Mouse (Mus musculus) adrenal gland (tissue): ENCODE measurements around the gene Ptchd1.

Experiments used
- intact Hi-C: fragments of 180-260 bp; cut with DNase I; formaldehyde crosslinking; loops from one replicate; pipeline ENCODE4 v1.15.1; 2025
- long read RNA-seq, 2 experiments: library from polyadenylated mRNA; unstranded; transcript quantifications; one replicate each; pipeline ENCODE4 v2.0.0; 2020; ENCODE audit warnings: borderline replicate concordance in 1 of 2; ENCODE audit not compliant: insufficient replicate concordance in 1 of 2

The Ptchd1 gene
- long read RNA-seq, experiment 1 = 0 reads
- long read RNA-seq, experiment 2 = 0 reads

DNA sequence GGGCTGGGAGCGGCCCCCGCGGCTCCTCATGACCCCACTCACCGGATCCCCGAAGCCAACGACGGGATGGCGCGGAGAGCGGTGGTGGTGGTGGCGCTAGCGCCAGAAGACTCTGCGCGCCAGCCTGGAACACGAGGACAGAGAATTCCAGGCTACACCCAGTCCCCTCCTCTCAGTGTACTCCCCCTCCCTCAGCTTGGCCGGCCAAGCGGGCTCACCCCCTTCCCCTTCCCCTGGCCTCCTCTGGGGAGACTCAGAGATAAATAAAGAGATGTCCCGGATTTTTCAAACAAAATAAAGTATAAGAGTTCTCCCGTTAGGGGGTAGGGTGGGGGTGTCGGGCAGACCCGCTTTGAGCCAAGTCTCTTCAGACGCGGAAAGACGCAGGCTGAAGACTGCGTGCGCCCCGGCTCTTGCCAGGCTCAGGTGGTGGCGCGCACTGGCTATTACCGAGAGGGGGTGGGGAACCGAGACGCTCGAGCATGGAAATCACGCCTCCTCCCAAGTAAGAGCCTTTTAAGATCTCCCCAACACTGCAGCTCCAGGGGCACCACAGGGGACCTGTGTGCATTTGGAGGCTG lies at the start of gene Ptchd1:
Gene Ptchd1 (minus strand): TSS at position 114 of the 581 bp plus-strand sequence.
- intact Hi-C loops = no loop called here

DNA sequence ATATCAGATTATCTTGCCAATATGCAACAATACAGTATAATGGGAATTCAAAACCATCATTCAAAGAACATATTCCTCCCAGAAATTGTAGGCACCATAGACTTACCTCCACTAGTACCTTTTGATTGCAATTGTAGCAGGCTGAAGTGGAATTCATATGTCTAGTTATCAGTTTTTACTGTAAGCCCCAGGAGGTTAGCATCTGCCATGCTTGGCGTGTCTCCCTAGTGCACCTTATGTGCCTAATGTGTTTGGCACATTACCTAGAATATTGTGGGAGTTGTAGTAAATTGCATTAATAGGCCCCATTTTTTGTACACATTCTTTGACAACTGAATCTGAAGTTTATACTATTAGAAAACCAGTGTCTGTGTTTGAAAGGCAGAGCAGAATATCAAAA lies 34.4 kb upstream of the Ptchd1 start:
- intact Hi-C loops = no loop called here

DNA sequence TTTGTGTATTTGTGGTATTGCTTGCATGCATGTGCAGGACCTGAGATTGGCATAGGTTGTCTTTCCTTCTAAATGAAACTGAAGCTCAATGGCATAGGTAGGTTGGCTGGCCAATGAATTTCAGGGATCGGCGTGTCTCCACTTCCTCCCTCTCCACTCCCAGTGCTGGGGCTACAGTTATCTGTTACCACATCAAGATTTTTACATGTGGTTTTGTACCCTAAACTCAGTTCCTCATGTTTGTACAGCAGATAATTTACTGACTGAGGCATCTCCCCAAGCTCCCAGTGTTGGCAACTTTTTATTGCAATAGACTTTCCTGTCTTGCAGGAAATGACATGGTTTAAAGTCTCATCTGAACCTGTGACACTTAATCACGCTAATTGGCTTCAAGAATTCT lies 22.4 kb upstream of the Ptchd1 start:
- intact Hi-C loops = no loop called here

DNA sequence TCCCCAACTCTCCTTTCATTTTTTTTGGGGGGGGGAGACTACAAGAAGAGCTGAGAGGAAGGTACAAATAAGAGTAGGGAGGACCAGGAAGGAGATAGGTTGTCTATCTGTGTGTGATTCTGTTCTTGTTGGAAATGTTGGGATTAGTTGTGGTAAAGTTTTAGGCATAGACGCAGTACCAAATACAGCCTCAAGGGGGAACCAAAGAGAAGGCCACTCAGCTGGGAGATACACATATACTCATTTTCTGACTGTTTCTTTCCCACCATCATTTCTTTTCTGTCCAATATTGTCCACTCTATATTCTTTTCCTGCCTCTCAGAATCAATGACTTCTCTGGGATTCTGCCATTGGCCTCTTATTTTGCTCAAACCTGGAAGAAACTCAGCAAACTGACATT lies 20.4 kb upstream of the Ptchd1 start:
- intact Hi-C loops = no loop called here

DNA sequence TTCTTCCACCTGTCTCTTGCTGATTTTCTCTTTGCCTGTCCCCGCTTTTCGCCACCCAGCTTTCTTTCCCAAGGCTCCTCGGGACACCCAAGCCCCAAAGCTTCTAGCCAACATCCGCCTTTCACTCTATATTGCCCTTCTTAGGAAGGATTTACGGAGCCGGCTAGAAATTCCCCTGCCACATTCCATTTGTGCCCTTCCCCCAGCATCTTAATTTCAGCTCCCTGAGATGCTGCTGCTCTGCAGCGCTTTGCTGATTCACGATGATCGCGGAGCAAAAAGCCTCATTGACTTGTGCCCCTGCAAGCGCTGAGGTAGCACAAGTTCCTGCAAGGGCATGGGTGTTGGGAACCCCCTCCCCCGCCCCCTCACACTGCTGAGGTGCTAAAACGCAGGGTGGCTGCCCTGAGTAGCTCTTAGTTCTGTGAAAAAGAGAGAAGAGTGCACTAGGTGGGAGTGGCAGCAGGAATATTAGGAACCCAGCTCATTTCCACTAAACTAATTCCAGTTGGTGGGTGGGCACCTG lies 2.1 kb upstream of the Ptchd1 start:
- intact Hi-C loops = no loop called here

DNA sequence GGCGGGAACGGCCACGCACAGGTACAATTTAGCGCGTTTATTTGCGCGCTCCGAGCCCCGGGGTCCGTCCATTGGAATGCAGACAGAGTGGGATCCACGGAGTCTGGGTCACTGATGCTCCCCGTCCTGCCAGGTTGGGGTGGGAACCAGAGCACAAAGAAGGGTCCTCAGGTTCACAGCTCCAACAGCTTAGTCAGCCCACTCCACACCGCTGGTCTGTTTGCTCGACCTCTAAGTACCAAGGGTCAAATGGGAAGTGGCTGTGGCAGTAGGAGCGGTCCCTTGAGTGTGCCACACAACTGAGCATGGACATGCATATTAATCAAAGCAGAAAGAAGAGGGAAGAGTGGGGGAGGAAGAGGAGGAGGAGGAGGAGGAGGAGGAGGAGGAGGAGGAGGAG lies 1.3 kb upstream of the Ptchd1 start:
- intact Hi-C loops = no loop called here

DNA sequence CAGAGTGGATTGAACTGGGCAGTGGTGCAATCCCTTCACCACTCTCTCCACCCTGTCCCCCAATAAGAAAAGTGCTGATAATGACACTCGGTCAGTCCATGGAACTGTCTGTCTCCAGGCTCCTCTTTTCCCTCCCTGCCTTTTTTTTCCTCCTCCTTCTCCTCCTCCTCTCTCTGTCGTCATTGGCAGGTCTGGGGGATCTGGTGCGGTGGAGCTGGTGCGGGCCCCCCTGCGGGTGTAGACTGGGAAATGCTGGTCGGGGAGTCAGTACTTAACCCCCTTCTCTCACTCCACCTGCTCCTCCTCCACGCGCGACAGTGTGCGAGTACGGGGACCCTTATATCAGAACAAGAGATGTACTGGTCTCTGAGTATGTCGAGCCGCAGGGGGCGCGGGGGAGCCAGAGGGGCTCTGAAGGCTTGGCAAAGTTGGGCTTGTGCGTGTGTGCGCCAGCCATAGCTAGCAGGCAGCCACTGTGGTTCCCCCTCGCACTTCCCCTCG lies 777 bp upstream of the Ptchd1 start, which contains the start of gene Gm15155:
Gene Gm15155 (plus strand): TSS at position 401 of the 501 bp plus-strand sequence.
- intact Hi-C loops = no loop called here

DNA sequence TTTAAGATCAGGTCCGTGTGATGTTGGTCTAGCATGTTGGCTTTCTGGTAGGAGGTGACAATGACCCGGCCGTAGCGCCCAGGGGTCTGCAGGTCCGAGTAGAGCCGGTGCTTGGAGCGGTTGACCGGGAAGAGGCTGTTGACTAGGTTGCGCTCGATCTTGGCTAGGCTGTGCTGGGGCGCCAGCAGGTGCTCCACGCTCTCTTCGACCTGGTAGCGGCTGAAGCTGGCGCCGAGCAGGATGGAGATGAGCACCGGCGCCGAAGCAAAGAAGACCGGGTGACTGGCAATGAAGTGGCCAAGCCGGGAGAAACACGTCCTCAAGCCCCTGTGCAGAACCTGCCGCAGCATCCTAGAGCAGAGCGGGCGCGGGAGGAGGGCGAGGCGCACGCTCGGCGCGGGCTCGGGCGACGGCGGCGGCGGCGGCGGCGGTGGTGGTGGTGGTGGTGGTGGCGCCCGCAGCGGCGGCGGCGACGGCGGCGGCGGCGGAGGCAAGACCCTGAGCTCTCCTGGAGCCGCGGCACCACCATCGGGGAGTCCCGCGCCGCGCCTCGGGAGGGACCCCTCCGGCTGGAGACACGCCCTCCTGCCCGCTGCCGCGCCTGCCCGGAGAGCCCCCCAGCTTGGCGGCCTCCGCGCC lies 534 bp downstream of the Ptchd1 start:
- intact Hi-C loops = no loop called here

DNA sequence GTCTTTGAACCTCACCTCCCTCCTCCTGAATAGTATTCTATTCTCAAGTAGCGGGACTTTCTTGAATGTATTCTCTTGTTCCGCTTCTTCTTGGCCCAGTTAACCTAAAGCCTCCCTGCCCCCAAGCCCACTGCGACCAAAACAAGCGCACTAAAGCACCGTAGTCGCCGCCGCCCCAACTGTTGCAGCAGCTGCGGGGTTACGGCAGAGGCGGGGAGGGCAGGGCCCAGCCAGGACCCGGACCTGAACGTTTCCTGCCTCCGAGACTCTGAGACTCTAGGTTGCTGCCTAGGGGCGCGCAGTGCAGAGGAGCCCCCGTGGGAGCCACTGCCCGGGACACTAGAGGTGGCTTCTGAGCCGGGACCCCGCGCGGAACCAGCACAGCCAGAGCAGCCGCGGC lies 1.1 kb downstream of the Ptchd1 start:
- intact Hi-C loops = no loop called here

DNA sequence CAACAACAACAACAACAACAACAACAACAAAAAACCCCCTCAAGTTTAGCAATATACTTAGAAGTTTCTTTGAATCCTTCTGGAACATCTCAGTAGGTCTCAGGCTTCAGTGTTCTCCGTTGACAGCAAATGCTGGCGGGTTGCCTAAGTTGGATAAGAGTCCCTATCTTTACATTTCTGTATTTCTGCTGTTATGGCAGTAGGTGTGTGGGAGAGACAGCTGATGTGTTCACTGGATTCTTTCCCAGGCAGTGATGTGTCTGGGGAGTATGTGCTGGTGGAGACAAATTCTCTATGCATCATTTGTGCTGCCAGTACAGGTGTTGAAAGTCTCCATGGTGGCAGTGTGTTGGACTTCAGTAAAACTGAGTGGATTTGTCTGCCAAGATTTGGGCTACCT lies 22.4 kb downstream of the Ptchd1 start:
- intact Hi-C loops = no loop called here

DNA sequence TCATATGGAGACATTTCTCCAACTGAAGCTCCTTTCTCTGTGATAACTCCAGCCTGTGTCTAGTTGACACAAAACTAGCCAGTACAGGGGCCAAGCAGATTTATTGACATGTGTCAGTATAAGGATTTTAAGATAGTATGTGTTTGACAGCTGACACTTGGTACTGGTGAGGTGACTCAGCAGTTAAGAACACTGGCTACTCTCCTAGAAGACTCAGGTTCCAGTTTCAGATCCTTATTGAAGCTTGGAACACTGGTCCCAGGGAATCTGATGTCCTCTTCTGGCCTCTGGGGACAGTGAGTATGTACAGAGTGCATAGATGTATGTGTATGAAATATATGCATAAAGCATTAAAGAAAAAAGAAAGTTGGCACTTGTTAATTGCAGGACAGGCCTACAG lies 27.2 kb downstream of the Ptchd1 start:
- intact Hi-C loops = loop anchor here (10.0 kb wide), 1 partner anchor 62 kb away; no protein-coding TSS in a partner anchor

DNA sequence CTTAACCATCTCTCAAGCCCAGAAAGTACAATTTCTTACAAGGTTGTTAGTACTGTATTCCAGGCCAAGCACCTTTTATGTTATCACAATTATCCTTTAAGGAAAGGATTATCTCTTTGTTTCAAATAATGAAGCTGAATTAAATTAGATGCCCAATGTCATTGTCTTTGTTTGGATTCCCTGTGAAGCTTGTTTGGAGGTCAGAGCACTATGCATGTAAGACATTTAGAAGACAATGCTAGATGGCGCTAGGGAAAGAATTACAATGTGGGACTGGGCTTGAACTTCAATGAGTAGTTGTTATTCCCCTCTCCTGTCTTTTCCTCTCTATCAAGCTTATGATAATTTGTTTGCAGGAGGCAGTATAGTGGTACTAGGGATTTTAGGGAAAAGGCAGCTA lies 28.9 kb downstream of the Ptchd1 start:
- intact Hi-C loops = loop anchor here (10.0 kb wide), 1 partner anchor 60 kb away; no protein-coding TSS in a partner anchor

DNA sequence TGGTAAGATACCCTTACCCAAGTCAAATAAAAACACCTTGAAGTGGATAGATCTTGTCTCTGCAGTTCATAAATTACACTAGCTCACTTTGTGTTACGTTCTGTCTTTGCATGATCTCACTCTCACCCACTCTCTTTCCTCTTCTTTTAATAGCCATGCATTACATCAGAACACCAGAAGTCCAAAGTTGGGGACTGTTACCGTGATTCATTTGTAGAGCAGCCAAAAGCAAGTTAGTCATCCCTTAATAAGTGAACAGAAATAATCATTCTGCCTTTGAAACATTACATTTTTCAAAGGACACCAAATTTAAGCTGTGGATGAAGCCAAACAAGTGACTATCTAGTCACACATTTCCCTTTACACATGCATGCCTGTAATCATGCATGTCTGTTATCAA lies 31.1 kb downstream of the Ptchd1 start:
- intact Hi-C loops = loop anchor here (10.0 kb wide), 1 partner anchor 58 kb away; no protein-coding TSS in a partner anchor

DNA sequence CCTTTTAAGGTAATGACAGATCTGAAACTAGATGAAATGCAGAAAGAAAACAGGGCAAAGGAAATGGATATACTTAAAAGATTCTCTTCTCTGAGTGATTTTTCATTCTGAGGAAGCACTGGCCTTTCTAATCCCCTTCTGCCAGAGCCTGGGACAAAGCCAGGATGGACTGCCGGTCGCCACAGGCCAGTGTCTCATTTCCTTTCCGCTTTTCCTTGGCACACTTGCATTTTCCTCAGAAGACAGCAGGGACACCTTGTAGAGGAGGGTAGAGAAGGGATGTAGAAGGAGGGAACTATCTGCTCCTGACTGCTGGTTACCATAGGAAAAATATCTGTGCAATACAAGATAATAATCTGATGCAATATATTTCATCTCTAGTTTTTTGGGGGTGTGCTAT lies 32.1 kb downstream of the Ptchd1 start:
- intact Hi-C loops = loop anchor here (10.0 kb wide), 1 partner anchor 57 kb away; no protein-coding TSS in a partner anchor

DNA sequence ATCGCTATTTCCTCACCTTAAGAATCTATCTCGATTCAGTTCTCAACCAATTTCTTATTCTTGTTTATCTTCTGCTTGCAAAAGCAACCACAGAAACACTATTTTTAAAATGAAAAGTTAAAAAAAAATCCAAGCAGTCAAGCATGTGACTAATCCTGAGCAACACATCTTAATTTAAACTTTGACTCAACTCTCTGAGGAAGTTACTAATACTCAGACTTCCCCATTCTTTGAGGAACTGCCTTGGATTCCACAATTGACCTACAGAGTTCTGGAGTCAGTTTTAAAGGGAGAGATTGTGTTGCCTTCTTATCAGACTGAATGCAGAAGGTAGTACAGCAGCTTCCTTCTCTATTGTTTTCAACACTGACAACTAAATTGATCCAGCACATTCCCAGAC lies 39.0 kb downstream of the Ptchd1 start:
- intact Hi-C loops = no loop called here

DNA sequence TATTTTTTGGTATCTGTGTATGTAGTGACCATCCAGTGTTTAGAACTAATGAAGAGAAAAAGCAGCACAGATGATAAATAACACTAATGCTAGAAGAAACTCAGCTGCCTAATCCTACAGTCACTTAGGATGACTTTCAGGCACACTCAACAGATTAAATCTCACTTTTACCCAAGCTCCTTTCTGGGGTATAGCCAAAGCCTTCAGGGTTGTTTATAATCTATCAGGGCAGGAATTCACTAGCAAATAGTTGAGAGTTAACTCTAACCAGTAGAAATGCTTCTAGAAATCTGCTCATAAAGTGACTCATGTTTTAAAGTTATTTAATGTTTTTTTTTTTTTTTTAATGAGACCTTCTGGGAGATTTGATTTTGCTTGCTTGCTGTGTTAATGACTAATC lies 43.8 kb downstream of the Ptchd1 start:
- intact Hi-C loops = no loop called here

DNA sequence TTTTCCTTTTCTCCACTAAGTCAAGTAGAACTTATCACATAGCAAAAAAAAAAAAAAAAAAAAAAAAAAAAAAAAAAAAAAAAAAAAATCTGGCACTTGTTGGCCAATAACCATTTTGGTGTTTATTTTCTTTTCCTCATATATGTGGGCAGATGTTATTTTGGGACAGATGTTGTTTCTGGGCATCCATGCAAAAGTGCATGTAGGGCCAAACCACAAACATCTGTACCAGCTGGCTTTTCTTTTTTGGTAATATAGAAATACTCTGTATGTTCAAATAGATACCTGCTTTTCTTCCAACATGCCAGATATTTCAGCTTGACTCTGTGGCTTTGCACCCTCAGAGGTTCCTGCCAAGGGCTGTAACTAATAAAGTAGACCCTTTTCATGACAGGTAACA lies 51.2 kb downstream of the Ptchd1 start:
- intact Hi-C loops = no loop called here

DNA sequence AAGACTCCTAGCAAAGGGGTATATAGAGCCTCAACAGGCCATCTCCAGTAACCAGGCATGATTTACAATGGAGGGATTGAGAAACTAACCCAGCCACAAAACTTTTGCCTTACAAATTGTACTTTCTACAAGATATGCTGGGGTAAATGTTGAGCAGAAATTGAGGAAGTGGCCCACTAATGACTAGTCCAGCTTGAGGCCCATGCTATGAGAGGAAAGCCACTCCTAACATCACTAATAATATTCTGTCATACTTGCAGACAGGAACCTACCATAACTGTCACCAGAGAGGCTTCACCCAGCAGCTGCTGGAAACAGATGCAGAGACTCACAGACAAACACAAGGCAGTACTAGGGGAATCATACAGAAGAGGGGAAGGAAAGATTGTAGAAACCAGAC lies 79.8 kb downstream of the Ptchd1 start:
- intact Hi-C loops = no loop called here
